Mouse (Mus musculus) urinary bladder, adult 18-20 months (tissue): Measurements from ENCODE around the gene Lrrc8e.

Experiments used
- DNase-seq, 2 experiments: peaks; one replicate each; pipeline ENCODE4 v3.0.0; 2022; ENCODE audit warnings: low spot score in 2 of 2, mixed read lengths in 2 of 2

Lrrc8e gene

DNA sequence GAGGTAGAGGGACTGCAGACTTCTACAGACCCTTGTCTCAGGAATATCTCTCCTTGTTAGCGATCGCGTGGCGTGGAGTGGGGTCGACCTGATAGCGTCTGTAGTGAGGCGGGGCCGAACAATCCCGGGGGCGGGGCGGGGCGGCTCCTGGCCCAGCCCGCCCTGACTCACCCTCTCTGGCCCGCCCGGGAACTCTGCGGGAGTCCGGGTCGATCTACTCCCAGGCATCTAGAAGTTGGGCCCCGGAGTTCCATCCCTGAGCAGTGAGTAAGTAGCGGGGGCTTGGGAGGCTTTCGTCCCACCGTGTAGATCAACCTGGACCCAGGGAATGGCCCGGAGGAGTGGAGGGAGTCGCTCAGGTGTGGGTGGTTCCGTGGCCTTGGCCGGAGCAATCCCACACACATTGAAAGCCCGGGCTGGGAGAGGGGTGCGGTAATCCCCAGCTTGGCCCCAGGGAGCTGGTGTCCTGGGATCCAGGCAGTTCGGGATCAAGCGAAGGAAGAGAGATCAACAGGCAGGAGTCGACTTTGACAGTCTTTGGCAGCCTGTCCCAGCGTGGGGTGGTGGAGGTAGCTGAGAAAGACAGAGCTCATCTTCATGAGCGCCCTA is at the start of gene Lrrc8e:
Gene Lrrc8e (plus strand): TSS at position 89 of the 609 bp plus-strand sequence.
- peak; percentile 46 to 70 for DNase-seq

DNA sequence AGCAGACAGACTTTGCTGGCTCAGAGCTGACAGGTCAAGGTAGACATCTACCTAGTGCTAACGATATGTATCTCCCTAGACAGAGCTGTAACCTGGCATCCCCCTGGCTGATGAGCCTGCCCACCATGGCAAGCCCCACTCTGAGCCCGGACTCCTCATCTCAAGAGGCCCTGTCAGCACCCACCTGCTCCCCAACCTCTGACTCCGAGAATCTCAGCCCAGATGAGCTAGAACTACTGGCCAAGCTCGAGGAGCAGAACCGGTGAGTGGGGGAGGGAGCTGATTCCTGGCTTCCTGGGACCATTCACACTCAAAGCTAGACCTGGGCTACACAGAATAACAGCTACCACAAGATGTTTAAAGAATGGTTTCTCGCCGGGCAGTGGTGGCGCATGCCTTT is 43.2 kb upstream of the Lrrc8e start:
- no peak for DNase-seq

- DNase-seq: no peak
Observed at GRCm38 (mm10) chr8:4186151-4186550, 40.5 kb upstream of the Lrrc8e start.

DNA sequence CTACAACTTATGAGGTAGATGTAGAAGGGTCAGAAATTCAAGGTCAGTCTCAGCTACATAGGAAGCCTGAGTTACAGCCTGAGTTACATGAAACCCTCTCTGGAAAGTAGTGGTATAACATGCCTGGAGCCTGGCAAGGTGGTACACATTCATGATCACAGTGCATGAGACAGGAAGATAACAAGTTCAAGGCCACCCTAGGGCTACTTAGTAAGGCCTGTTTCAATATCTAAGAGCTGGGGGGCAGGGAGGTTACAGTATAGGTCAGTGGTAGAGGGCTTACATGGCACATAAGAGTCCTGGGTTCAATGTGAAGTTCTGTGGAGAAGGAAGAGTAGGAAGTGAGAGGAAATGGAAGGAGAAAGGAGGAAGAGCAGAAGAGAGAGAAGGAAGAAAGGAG is 38.0 kb upstream of the Lrrc8e start:
- no peak for DNase-seq

- DNase-seq: no peak
Observed at GRCm38 (mm10) chr8:4189031-4189722, 37.5 kb upstream of the Lrrc8e start.

DNA sequence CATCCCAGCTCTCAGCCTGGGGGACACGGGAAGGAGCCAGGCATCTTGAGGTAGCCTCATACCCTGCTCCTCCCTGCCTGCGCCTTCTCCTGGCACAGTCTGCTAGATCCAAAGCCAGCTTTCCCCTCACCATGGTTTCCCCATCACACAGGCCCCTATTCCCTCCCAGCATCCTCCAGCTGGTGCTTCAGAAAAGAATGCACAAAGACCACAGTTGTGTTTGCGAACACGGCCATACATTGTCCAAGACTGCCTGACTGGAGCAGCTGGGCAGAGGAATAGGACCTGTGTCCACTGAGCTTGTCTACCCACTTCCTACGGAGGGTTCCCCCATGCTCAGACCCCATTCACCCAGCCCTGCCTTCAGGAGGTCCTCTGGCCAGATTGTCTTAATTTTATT is 34.3 kb upstream of the Lrrc8e start:
- DNase-seq: no peak

- peak; percentile 72 to 82 for DNase-seq
Observed at GRCm38 (mm10) chr8:4192807-4193587, 33.6 kb upstream of the Lrrc8e start.

GRCm38 (mm10) chr8:4193588-4193894 is 33.1 kb upstream of the Lrrc8e start:
- DNase-seq: no peak

DNA sequence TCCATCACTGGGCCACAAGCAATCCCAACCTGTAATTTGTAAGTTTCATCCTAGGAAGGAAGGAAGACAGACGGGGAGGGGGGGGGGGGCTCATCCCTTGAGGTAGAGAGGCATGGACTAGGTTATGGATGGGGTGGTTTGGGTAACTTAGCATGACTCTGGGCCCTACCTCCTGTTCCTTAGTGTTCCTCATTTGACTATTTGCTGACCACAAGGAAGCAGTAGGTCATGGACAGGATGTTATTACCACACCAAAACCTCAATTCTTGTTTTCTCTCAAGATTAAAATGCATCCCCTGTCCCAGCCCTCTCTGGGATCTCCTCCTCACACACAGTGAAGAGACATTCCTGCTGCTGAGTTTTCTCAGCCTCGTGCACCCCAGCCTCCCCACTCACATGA is 25.3 kb upstream of the Lrrc8e start:
- no peak for DNase-seq

- DNase-seq: no peak
Observed at GRCm38 (mm10) chr8:4205246-4206123, 21.1 kb upstream of the Lrrc8e start.

DNA sequence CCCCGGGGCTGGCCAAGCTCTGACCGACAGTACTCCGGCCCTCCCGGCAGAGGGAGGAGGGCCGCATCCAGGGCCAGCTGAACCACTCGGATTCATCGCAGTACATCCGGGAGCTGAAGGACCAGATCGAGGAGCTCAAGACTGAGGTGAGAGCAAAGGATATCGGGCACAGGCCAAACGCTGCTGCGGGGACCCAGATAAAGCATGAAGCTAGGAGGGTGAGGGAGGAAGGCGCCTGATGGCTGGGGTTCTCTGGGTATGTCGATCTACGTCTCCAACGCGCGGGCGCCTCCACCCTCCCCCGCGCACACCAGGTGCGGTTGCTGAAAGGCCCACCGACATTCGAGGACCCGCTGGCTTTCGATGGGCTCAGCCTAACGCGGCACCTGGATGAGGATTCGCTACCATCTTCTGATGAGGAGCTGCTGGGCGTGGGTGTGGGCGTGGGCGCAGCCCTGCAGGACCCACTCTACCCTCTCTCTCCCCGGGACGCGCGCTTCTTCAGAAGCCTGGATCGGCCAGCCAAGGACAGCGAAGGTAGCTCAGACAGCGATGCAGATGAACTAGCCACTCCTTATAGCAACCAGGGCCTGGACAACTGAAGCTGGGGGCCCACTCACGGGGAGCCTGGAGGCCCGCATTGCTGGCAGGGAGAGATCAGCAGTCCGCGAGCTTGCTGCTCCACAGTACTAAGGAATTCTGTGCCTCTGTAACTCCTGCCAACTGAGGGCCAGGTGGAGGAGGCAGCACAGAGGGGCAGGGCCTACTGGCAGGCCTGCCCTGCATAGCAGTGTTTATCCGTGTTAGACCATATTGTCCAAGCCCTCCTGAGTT is 20.2 kb upstream of the Lrrc8e start:
- no peak for DNase-seq

DNA sequence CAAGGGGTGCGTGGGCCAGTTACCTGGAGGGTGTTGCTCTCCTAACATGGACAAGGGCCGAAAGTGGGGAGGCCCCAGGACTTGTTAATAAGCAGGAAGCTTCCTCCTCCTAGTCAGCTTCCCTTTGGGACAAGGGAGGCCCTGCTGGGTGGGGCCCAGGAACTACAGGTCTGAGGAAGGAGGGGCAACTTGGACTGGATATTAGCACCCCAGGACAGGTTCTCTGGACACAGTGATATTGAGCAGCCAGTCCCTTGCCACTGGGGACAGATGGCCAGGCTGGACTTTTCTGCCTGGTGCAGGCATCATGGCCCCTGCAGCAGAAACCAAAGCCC is 19.6 kb upstream of the Lrrc8e start:
- no peak for DNase-seq

DNA sequence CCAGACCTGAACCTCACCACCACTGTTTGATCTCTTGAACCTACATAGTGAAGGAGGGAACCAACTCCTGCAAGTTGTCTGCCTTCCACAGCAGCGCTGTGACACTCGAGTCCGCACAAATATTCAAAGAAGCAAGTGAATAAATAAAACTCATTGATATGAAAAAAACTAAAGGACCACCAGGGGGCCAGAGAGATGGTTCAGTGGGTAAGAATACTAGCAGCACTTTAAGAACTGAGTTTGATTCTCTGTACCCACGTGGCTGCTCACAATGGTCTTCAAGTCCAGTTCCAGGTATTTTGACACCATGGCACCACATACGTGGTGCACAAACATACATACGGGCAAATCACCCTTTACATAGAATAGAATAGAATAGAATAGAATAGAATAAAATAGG is 15.5 kb upstream of the Lrrc8e start:
- DNase-seq: no peak

DNA sequence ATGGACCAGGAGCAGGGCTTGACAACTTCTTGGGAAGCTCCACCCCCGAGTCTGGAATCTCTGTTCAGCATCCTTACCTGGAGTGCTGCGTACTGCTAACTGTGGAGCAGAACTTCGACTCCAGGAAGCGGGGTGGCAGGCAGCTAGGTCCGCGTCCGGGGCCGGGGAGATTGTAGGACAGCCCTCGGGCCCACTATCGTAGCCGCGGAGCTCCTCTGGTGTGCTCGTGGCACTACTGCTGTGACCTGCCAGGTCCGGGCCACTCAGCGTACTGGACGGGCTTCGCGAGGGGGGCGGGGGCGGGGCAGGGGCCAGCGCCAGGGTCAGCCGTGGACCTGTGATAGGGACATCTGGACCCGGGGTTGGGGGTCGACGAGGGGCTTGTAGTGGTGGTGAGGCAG is 13.8 kb upstream of the Lrrc8e start:
- no peak for DNase-seq

- DNase-seq: peak; percentile 57 to 76
Observed at GRCm38 (mm10) chr8:4213210-4214005, 13.2 kb upstream of the Lrrc8e start.

GRCm38 (mm10) chr8:4214006-4214980 is 12.3 kb upstream of the Lrrc8e start:
- DNase-seq: peak; percentile 60 to 67

DNA sequence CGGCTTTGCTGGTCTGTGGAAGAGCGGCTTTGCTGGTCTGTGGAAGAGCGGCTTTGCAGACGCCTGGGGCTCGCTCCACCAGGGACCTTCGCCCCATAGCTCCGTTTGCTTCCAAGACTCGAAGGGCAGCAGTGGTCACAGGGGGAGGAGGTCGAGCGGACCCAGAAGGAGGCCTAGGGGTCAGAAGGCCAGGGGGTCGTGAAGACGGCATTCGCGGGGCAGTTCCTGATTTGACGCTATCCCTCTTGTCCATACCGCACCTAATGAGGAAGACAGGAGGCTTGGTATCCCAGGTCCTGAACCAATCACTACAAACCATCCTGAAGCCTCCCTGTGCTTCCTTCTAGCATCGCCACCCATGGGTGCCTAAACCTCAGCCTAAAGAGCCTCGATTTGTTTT is 10.3 kb upstream of the Lrrc8e start:
- DNase-seq: no peak

GRCm38 (mm10) chr8:4216791-4217621 is 9.6 kb upstream of the Lrrc8e start, which contains the start of gene Prr36:
Prr36 (minus strand) TSS chr8:4217459.
- DNase-seq: no peak
